In the genomic region with DNA sequence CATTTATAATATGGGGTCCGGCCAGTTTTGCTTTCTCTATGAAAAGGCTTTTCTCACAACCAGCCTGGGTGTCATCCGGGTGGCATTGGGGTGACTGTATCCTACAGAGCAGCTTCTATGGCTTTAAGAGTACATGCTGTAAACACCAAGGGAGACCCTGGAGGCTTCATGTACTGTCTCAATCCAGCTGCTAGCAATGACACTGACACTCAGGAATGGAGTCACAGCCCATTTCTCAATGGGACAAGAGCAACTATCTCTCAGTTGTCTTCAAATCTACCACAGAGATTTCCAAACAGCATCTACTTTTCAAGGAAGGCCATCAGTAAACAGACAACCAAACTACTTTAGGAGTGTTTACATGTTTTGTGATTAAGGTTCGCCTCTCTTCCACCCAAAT, we compare ENCODE assay signal across 22 mouse cellular contexts.
DNase-seq lines count a peak whose midpoint lies in the region; ATAC-seq and TF ChIP-seq lines count a peak whose summit lies in the region.
"Had no signal": no experiment of that assay in that cellular context is flagged by ENCODE, and none has a peak within 500 bp of the region (broad histone marks: within the 10 kb centered on the region; RNA-seq: fewer than 3 reads in every experiment).

No protein-coding gene starts in this region.

- no peak overlapping the region for H3K4me2 ChIP-seq in lung, embryonic 14.5 days
- no peak overlapping the region for H3K4me2 ChIP-seq in lung, embryonic 15.5 days
- H3K4me2 ChIP-seq in lung, embryonic 16.5 days (ENCODE audit: low read depth, low read length) = no peak overlapping the region
- H3K4me2 ChIP-seq in lung, postnatal 0 days (replicated peaks; ENCODE audit: low read depth, low read length) = no peak overlapping the region

- TF ChIP-seq EP300 in lung, postnatal 0 days (IDR thresholded peaks at IDR 0.05) = no peak

- peak; percentile 69 for DNase-seq in lung, embryonic 14.5 days
- DNase-seq in lung, adult 18-20 months = no peak
- DNase-seq in lung, adult 2 months = no peak
- DNase-seq in lung, postnatal 10 days = no peak
- DNase-seq in lung, postnatal 0 days (ENCODE audit: low spot score) = peak; percentile 56
- no peak for DNase-seq in lung, postnatal 4 days
- DNase-seq: adrenal gland, adult 2 months; adrenal gland, adult 8-10 months; adrenal gland, postnatal 10 days; adrenal gland, postnatal 14 days; adrenal gland, postnatal 25 days; adrenal gland, postnatal 36 days; B cell, adult 2 months; cerebellum, adult 11 months; cerebellum, adult 11-12 months had no signal

- no peak overlapping the region for H3K9ac ChIP-seq in lung, embryonic 14.5 days
- H3K9ac ChIP-seq in lung, embryonic 15.5 days = no peak overlapping the region
- no peak overlapping the region for H3K9ac ChIP-seq in lung, embryonic 16.5 days (ENCODE audit: low read length)
- H3K9ac ChIP-seq in lung, postnatal 0 days (replicated peaks; ENCODE audit: low read depth) = no peak overlapping the region

- 64% methylated on average over 3 of the region's 3 CpGs for WGBS in lung, embryonic 14.5 days
- WGBS in lung, embryonic 15.5 days = 65% methylated on average over 3 of the region's 3 CpGs
- WGBS in lung, adult 2 months = 76% methylated on average over 3 of the region's 3 CpGs
- WGBS in lung, embryonic 16.5 days = 63% methylated on average over 3 of the region's 3 CpGs
- 65% methylated on average over 3 of the region's 3 CpGs for WGBS in lung, postnatal 0 days

- TF ChIP-seq CTCF in lung, embryonic 14.5 days (IDR thresholded peaks at IDR 0.05; ENCODE audit: low read depth) = no peak
- TF ChIP-seq CTCF in lung, adult 2 months (IDR thresholded peaks at IDR 0.05; ENCODE audit: insufficient read depth, low read length) = no peak
- TF ChIP-seq CTCF in lung, postnatal 0 days (IDR thresholded peaks at IDR 0.05) = no peak

- no peak overlapping the region for H3K27ac ChIP-seq in lung, embryonic 14.5 days (ENCODE audit: low read depth)
- H3K27ac ChIP-seq in lung, embryonic 15.5 days = no peak overlapping the region
- no peak overlapping the region for H3K27ac ChIP-seq in lung, embryonic 16.5 days (ENCODE audit: low read length)
- H3K27ac ChIP-seq in lung, postnatal 0 days (ENCODE audit: low read length) = no peak overlapping the region

- no peaks in the 10 kb centered on the region for H3K27me3 ChIP-seq in lung, embryonic 14.5 days (ENCODE audit: insufficient read depth, low read length)
- no peaks in the 10 kb centered on the region for H3K27me3 ChIP-seq in lung, embryonic 15.5 days
- H3K27me3 ChIP-seq in lung, embryonic 16.5 days (ENCODE audit: control insufficient read depth, insufficient read depth, low read depth, low read length) = no peaks in the 10 kb centered on the region
- no peaks in the 10 kb centered on the region for H3K27me3 ChIP-seq in lung, postnatal 0 days (replicated peaks; ENCODE audit: insufficient read depth, low read length)
- H3K27me3 ChIP-seq: CH12.LX, Patski had no signal

- H3K9me3 ChIP-seq in lung, embryonic 14.5 days (ENCODE audit: low read depth, low read length) = no peaks in the 10 kb centered on the region
- no peaks in the 10 kb centered on the region for H3K9me3 ChIP-seq in lung, embryonic 15.5 days
- H3K9me3 ChIP-seq in lung, embryonic 16.5 days (ENCODE audit: control insufficient read depth, low read length) = no peaks in the 10 kb centered on the region
- no peaks in the 10 kb centered on the region for H3K9me3 ChIP-seq in lung, postnatal 0 days (ENCODE audit: low read length)

- ATAC-seq in lung, embryonic 14.5 days (ENCODE audit: insufficient read depth) = no peak
- peak; percentile 31; the same call in 1 of the 2 replicates for ATAC-seq in lung, embryonic 15.5 days (ENCODE audit: borderline replicate concordance, extremely low read depth, low FRiP score, low TSS enrichment)
- peak; percentile 78 for ATAC-seq in lung, embryonic 16.5 days (ENCODE audit: low read depth)
- ATAC-seq in lung, postnatal 0 days = no peak
- ATAC-seq: activated CD4-positive, CD25-positive, alpha-beta regulatory T cell, adult 4 months; CD4-positive, CD25-positive, alpha-beta regulatory T cell, adult 4 months; Patski had no signal

- no peaks in the 10 kb centered on the region for H3K4me1 ChIP-seq in lung, embryonic 14.5 days (ENCODE audit: insufficient read depth)
- 0 out of 2 replicates have a peak, but pooled peaks cover 5% of the 10 kb centered on the region for H3K4me1 ChIP-seq in lung, embryonic 15.5 days
- no peaks in the 10 kb centered on the region for H3K4me1 ChIP-seq in lung, adult 2 months (ENCODE audit: control insufficient read depth, insufficient read depth, low read length)
- H3K4me1 ChIP-seq in lung, embryonic 16.5 days (replicated peaks; ENCODE audit: control insufficient read depth, insufficient read depth, low read length) = no peaks in the 10 kb centered on the region
- no peaks in the 10 kb centered on the region for H3K4me1 ChIP-seq in lung, postnatal 0 days (ENCODE audit: insufficient read depth, low read depth, low read length)

- H3K36me3 ChIP-seq in lung, embryonic 14.5 days (ENCODE audit: insufficient read depth) = no peaks in the 10 kb centered on the region
- no peaks in the 10 kb centered on the region for H3K36me3 ChIP-seq in lung, embryonic 15.5 days
- H3K36me3 ChIP-seq in lung, embryonic 16.5 days (ENCODE audit: control insufficient read depth, insufficient read depth, low read length) = no peaks in the 10 kb centered on the region
- no peaks in the 10 kb centered on the region for H3K36me3 ChIP-seq in lung, postnatal 0 days (ENCODE audit: insufficient read depth, low read length)
- H3K36me3 ChIP-seq: G1E had no signal

- no peak overlapping the region for H3K4me3 ChIP-seq in lung, embryonic 14.5 days (ENCODE audit: low read depth, low read length)
- H3K4me3 ChIP-seq in lung, embryonic 15.5 days = no peak overlapping the region
- no peak overlapping the region for H3K4me3 ChIP-seq in lung, adult 2 months (replicated peaks; ENCODE audit: extremely low read depth, low read depth, low read length)
- H3K4me3 ChIP-seq in lung, embryonic 16.5 days (ENCODE audit: low read length) = no peak overlapping the region
- H3K4me3 ChIP-seq in lung, postnatal 0 days (ENCODE audit: low read depth, low read length) = no peak overlapping the region

- no peak for TF ChIP-seq POLR2A in lung, adult 2 months (IDR thresholded peaks at IDR 0.05; ENCODE audit: borderline replicate concordance, extremely low read depth, low read depth, low read length)

Comparison
In these comparisons a context has a peak if more than half of its experiments do, and no peak if none do; other contexts are left out.
1. ATAC-seq: peak in lung, embryonic 15.5 days (single experiment) and lung, embryonic 16.5 days (single experiment); none in lung, embryonic 14.5 days (single experiment) and lung, postnatal 0 days (single experiment).
2. DNase-seq: peak in lung, embryonic 14.5 days (single experiment) and lung, postnatal 0 days (single experiment); none in lung, adult 18-20 months (0 of 2), lung, adult 2 months (single experiment), lung, postnatal 10 days (single experiment) and lung, postnatal 4 days (0 of 2).